Mouse (Mus musculus) CH12.LX (cell line): ENCODE measurements around the gene Ap1s3.

Experiments
- CHD2 ChIP-seq: IDR thresholded peaks from 2 replicates; pipeline ENCODE4 v1.6.1; 2011; ENCODE audit warnings: low read length, improper control_type of control experiment
- CTCF ChIP-seq, 2 experiments: IDR thresholded peaks in 1 of 2; conservative IDR thresholded peaks in 1 of 2; 2 replicates each; pipeline ENCODE4 v1.5.1; 2011 to 2012; ENCODE audit warnings: low read depth in 2 of 2, low read length in 2 of 2, improper control_type of control experiment in 1 of 2, inconsistent platforms in 1 of 2, mild to moderate bottlenecking in 1 of 2, moderate library complexity in 1 of 2
- EP300 ChIP-seq: IDR thresholded peaks from 2 replicates; pipeline ENCODE4 v1.6.1; 2011; ENCODE audit warnings: low read length, improper control_type of control experiment
- ETS1 ChIP-seq: conservative IDR thresholded peaks from 2 replicates; pipeline ENCODE4 v1.6.1; 2012; ENCODE audit warnings: low read depth, mild to moderate bottlenecking, inconsistent platforms, low read length, improper control_type of control experiment, moderate library complexity
- IRF4 ChIP-seq: IDR thresholded peaks from 2 replicates; pipeline ENCODE4 v1.6.1; 2014; ENCODE audit warnings: low read depth, mild to moderate bottlenecking, inconsistent platforms, low read length, improper control_type of control experiment
- MAX ChIP-seq: IDR thresholded peaks from 2 replicates; pipeline ENCODE4 v1.6.1; 2011; ENCODE audit warnings: low read length, improper control_type of control experiment
- MAZ ChIP-seq: IDR thresholded peaks from 2 replicates; pipeline ENCODE4 v1.6.1; 2012; ENCODE audit warnings: low read depth, mild to moderate bottlenecking, inconsistent platforms, low read length, improper control_type of control experiment, moderate library complexity
- MEF2A ChIP-seq: IDR thresholded peaks from 2 replicates; pipeline ENCODE4 v1.6.1; 2014; ENCODE audit warnings: low read depth, mild to moderate bottlenecking, inconsistent platforms, low read length, improper control_type of control experiment, borderline replicate concordance
- POLR2A ChIP-seq: IDR thresholded peaks from 2 replicates; pipeline ENCODE4 v1.6.1; 2011; ENCODE audit warnings: low read depth, mild to moderate bottlenecking, improper control_type of control experiment, low read length

DNA sequence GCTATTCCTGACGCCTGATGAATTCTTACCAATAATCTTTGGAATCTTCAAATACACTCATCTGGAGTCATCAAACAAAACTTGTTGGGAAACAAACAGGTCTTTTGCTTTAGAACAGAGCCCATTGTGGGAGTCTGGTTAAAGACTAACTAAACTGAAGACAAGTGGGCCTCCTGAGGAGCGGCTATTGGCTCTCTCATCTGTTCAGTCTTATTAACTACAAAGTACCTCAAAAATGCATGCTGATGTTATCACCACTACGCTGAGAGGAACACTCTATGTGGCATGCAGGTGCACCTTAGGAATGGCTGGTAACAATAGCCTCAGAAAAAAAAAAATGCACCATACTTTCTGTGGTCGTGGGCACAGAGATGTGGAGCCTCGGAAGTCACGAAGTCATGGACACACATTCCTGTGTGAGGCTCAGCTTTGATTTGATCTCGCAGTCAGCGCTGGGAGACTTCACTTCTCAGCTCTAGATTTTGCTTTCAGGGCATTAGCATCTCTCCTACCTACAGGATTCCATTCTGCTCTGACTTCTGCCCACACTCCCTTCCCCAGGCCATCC is 6.4 kb upstream of the Ap1s3 start:
- no peak for TF ChIP-seq CTCF (conservative IDR thresholded peaks at IDR 0.05 in 1 of 2, IDR thresholded peaks at IDR 0.05 in 1 of 2; ENCODE audit: low read depth in 2 of 2, low read length in 2 of 2)
- no peak for TF ChIP-seq MAX
- no peak for TF ChIP-seq POLR2A
- no peak for TF ChIP-seq MEF2A
- no peak for TF ChIP-seq EP300
- no peak for TF ChIP-seq MAZ
- no peak for TF ChIP-seq IRF4
- TF ChIP-seq ETS1: no peak
- TF ChIP-seq CHD2: no peak
